Mouse (Mus musculus): Measurements from ENCODE around the gene Vmn1r192. TPM values are rescaled to one million over a fixed set of nuclear protein-coding genes. Genes with fewer than 3 reads are reported as not detected.

The Vmn1r192 gene
- total RNA-seq (2023), result not detected

DNA sequence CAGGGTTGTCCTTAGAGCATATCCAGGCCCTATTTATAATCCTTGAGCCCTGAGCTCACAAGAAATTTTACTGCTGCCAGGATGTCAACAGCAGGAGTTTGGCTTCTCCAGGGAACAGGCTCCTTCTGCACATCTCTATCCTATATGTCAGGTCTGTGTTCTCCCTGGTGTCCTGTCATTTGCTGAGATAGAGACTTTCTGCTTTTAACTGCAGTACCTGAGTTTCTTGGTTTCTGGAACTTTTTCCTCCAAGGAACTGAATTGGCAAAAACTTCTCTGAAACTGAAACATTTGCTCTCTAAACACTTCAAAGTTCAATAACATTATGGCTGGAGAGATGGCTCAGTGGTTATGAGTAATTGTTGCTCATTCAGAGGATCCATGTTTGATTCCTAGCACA is at the start of gene Vmn1r192:
Gene Vmn1r192 (minus strand): TSS at position 101 of the 400 bp plus-strand sequence.

DNA sequence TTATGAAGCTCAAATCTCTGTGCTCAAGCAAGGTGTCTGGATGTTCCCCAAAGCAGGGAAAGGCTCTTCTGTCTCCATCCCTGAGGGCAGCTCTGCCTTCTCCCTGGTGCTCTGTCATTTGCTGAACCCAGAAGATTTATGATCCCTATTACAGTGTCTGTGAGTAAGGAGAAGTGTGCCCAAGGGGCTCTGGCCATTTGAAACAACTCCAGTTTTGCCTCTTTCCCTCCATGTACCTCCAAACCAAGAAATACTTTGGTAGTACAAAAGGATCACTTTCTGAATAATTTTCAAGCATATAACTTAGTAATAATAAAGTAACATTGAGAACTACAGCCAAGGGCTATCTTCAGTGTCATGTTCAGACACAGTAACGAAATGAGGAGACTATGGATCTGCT is 32.1 kb upstream of the Vmn1r192 start, which contains the start of gene Vmn1r193:
Gene Vmn1r193 (minus strand): TSS at position 101 of the 400 bp plus-strand sequence.

DNA sequence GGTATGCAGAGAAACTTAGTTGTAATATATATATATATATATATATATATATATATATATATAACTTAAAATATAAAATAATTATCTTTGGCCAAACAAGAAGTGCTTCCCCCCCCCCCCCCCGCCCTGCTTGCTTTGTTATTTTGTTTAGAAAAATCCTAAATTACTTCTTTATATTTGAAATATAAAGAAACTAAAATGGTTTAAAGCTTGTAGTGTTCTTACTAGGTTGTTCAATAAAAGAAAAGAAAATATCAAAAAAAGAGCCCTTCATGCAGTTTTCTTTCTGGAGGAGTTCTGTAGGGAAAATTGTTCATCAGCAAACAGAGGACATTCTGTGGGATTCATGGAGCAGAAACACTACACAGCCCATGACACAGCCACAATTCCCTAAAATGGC is 7.1 kb downstream of the Vmn1r192 start, which contains the start of gene Vmn1r191:
Gene Vmn1r191 (minus strand): TSS at position 101 of the 400 bp plus-strand sequence.

Other genes with a start within 250 kb of the Vmn1r192 start
- gene Zfp184, start 246.0 kb downstream of the Vmn1r192 start, total RNA-seq (2023), result 0.67 TPM
- not detected for gene Pom121l2, start 209.9 kb downstream of the Vmn1r192 start, total RNA-seq (2023)
- 0.28 TPM for gene Prss16, start 181.4 kb downstream of the Vmn1r192 start, total RNA-seq (2023)
- gene Hist1h2ah, start 155.6 kb downstream of the Vmn1r192 start, total RNA-seq (2023), result 27.1 TPM
- gene Hist1h2bk, start 155.3 kb downstream of the Vmn1r192 start, total RNA-seq (2023), result 16.4 TPM
- 83.9 TPM for gene Hist1h4i, start 149.8 kb downstream of the Vmn1r192 start, total RNA-seq (2023)
- gene Hist1h2ag, start 148.2 kb downstream of the Vmn1r192 start, total RNA-seq (2023), result 11.8 TPM
- 14.2 TPM for gene Hist1h2bj, start 147.9 kb downstream of the Vmn1r192 start, total RNA-seq (2023)
- gene Vmn1r188, start 106.7 kb downstream of the Vmn1r192 start, total RNA-seq (2023), result not detected
- gene Vmn1r189, start 85.3 kb downstream of the Vmn1r192 start, total RNA-seq (2023), result not detected
- gene Vmn1r191, start 7.2 kb downstream of the Vmn1r192 start, total RNA-seq (2023), result not detected
- gene Vmn1r193, start 32.0 kb upstream of the Vmn1r192 start, total RNA-seq (2023), result not detected
- not detected for gene Vmn1r194, start 53.1 kb upstream of the Vmn1r192 start, total RNA-seq (2023)
- not detected for gene Vmn1r195, start 79.4 kb upstream of the Vmn1r192 start, total RNA-seq (2023)
- not detected for gene Vmn1r196, start 98.8 kb upstream of the Vmn1r192 start, total RNA-seq (2023)
- gene Vmn1r197, start 133.4 kb upstream of the Vmn1r192 start, total RNA-seq (2023), result not detected
- gene Vmn1r198, start 159.2 kb upstream of the Vmn1r192 start, total RNA-seq (2023), result not detected
- not detected for gene Vmn1r199, start 188.7 kb upstream of the Vmn1r192 start, total RNA-seq (2023)
- not detected for gene Vmn1r200, start 199.2 kb upstream of the Vmn1r192 start, total RNA-seq (2023)